Mouse (Mus musculus) CH12.LX (cell line): ENCODE results near the gene Myo1d. TPM values are rescaled to one million over a fixed set of nuclear protein-coding genes. Genes with fewer than 3 reads are reported as not detected.
A peak's percentile ranks its signal among the peaks of the same experiment; 100 is the strongest.

Source experiments
- DNase-seq: peaks from one replicate; pipeline ENCODE4 v3.0.0-alpha.2; 2013; ENCODE audit errors: extremely low read depth
- H3K27ac ChIP-seq: 2 replicates; pipeline ENCODE4 v1.5.1; 2012; ENCODE audit warnings: low read depth, mild to moderate bottlenecking, control low read depth, moderate library complexity; ENCODE audit not compliant: insufficient read depth
- H3K27me3 ChIP-seq: replicated peaks from 2 replicates; pipeline ENCODE3; 2012; ENCODE audit warnings: inconsistent platforms
- H3K36me3 ChIP-seq, 2 experiments: replicated peaks in 1 of 2; 2 replicates each; pipeline versions ENCODE3 to v1.6.1; 2012; ENCODE audit warnings: inconsistent platforms in 1 of 2, low read length in 1 of 2, mild to moderate bottlenecking in 1 of 2, mixed read lengths in 1 of 2, moderate library complexity in 1 of 2; ENCODE audit not compliant: control insufficient read depth in 1 of 2, insufficient read depth in 1 of 2
- H3K4me1 ChIP-seq, 2 experiments: 2 replicates each; pipeline ENCODE4 v1.6.1; 2012; ENCODE audit warnings: inconsistent platforms in 1 of 2, moderate library complexity in 1 of 2; ENCODE audit not compliant: insufficient read depth in 2 of 2, control insufficient read depth in 1 of 2
- H3K4me2 ChIP-seq: 2 replicates; pipeline ENCODE4 v1.6.1; 2012; ENCODE audit warnings: low read depth, mild to moderate bottlenecking, control low read depth; ENCODE audit not compliant: poor library complexity, insufficient read depth, severe bottlenecking
- H3K4me3 ChIP-seq, 3 experiments: fragments of 150-350 bp in 1 of 3; sonication (generic) in 1 of 3; replicated peaks in 1 of 3; 2 replicates each; pipeline versions ENCODE3 to v1.5.1; 2011 to 2012; ENCODE audit warnings: low read depth in 2 of 3, low read length in 2 of 3, mild to moderate bottlenecking in 2 of 3, moderate library complexity in 2 of 3, control low read depth in 1 of 3, improper control_type of control experiment in 1 of 3, inconsistent platforms in 1 of 3, mixed read lengths in 1 of 3; ENCODE audit not compliant: poor library complexity in 1 of 3
- H3K79me2 ChIP-seq: replicated peaks from 2 replicates; pipeline ENCODE4 v1.6.1; 2012; ENCODE audit warnings: mild to moderate bottlenecking, moderate library complexity; ENCODE audit not compliant: control insufficient read depth, poor library complexity, insufficient read depth, severe bottlenecking; ENCODE audit errors: extremely low read depth
- H3K9ac ChIP-seq: 2 replicates; pipeline ENCODE4 v1.6.1; 2012; ENCODE audit warnings: low read depth, mild to moderate bottlenecking, control low read depth, moderate library complexity; ENCODE audit not compliant: insufficient read depth
- H3K9me3 ChIP-seq: replicated peaks from 2 replicates; pipeline ENCODE3; 2012; ENCODE audit warnings: low read length, inconsistent platforms, mixed read lengths
- BHLHE40 ChIP-seq: IDR thresholded peaks from 2 replicates; pipeline ENCODE4 v1.6.1; 2011; ENCODE audit warnings: mild to moderate bottlenecking, low read depth, low read length, improper control_type of control experiment
- CHD1 ChIP-seq: IDR thresholded peaks from 2 replicates; pipeline ENCODE4 v1.6.1; 2012; ENCODE audit warnings: low read depth, low read length, improper control_type of control experiment, inconsistent platforms
- CHD2 ChIP-seq: IDR thresholded peaks from 2 replicates; pipeline ENCODE4 v1.6.1; 2011; ENCODE audit warnings: low read length, improper control_type of control experiment
- CTCF ChIP-seq, 2 experiments: IDR thresholded peaks in 1 of 2; conservative IDR thresholded peaks in 1 of 2; 2 replicates each; pipeline ENCODE4 v1.5.1; 2011 to 2012; ENCODE audit warnings: low read depth in 2 of 2, low read length in 2 of 2, improper control_type of control experiment in 1 of 2, inconsistent platforms in 1 of 2, mild to moderate bottlenecking in 1 of 2, moderate library complexity in 1 of 2
- E2F4 ChIP-seq: IDR thresholded peaks from 2 replicates; pipeline ENCODE4 v1.6.1; 2011; ENCODE audit warnings: low read depth, low read length, improper control_type of control experiment; ENCODE audit not compliant: insufficient replicate concordance
- ELF1 ChIP-seq: IDR thresholded peaks from 2 replicates; pipeline ENCODE4 v1.6.1; 2014; ENCODE audit warnings: low read depth, mild to moderate bottlenecking, inconsistent platforms, low read length, improper control_type of control experiment
- EP300 ChIP-seq: IDR thresholded peaks from 2 replicates; pipeline ENCODE4 v1.6.1; 2011; ENCODE audit warnings: low read length, improper control_type of control experiment
- ETS1 ChIP-seq: conservative IDR thresholded peaks from 2 replicates; pipeline ENCODE4 v1.6.1; 2012; ENCODE audit warnings: low read depth, mild to moderate bottlenecking, inconsistent platforms, low read length, improper control_type of control experiment, moderate library complexity
- GABPA ChIP-seq: IDR thresholded peaks from 2 replicates; pipeline ENCODE4 v1.6.1; 2012; ENCODE audit warnings: low read depth, low read length, improper control_type of control experiment, inconsistent platforms; ENCODE audit not compliant: insufficient replicate concordance
- HCFC1 ChIP-seq: IDR thresholded peaks from 2 replicates; pipeline ENCODE4 v1.6.1; 2012; ENCODE audit warnings: low read depth, mild to moderate bottlenecking, inconsistent platforms, low read length, improper control_type of control experiment
- IRF4 ChIP-seq: IDR thresholded peaks from 2 replicates; pipeline ENCODE4 v1.6.1; 2014; ENCODE audit warnings: low read depth, mild to moderate bottlenecking, inconsistent platforms, low read length, improper control_type of control experiment
- JUN ChIP-seq: IDR thresholded peaks from 2 replicates; pipeline ENCODE4 v1.6.1; 2011; ENCODE audit warnings: low read depth, mild to moderate bottlenecking, low read length, improper control_type of control experiment, moderate library complexity; ENCODE audit not compliant: insufficient read depth
- JUND ChIP-seq: conservative IDR thresholded peaks from 2 replicates; pipeline ENCODE4 v1.6.1; 2011; ENCODE audit warnings: low read depth, low read length, improper control_type of control experiment
- KAT2A ChIP-seq: IDR thresholded peaks from 2 replicates; pipeline ENCODE4 v1.6.1; 2012; ENCODE audit warnings: low read length, improper control_type of control experiment, inconsistent platforms; ENCODE audit not compliant: insufficient replicate concordance
- MAFK ChIP-seq: IDR thresholded peaks from 2 replicates; pipeline ENCODE4 v1.6.1; 2011; ENCODE audit warnings: low read length, improper control_type of control experiment; ENCODE audit not compliant: insufficient replicate concordance
- MAX ChIP-seq: IDR thresholded peaks from 2 replicates; pipeline ENCODE4 v1.6.1; 2011; ENCODE audit warnings: low read length, improper control_type of control experiment
- MAZ ChIP-seq: IDR thresholded peaks from 2 replicates; pipeline ENCODE4 v1.6.1; 2012; ENCODE audit warnings: low read depth, mild to moderate bottlenecking, inconsistent platforms, low read length, improper control_type of control experiment, moderate library complexity
- MEF2A ChIP-seq: IDR thresholded peaks from 2 replicates; pipeline ENCODE4 v1.6.1; 2014; ENCODE audit warnings: low read depth, mild to moderate bottlenecking, inconsistent platforms, low read length, improper control_type of control experiment, borderline replicate concordance
- MXI1 ChIP-seq: IDR thresholded peaks from 2 replicates; pipeline ENCODE4 v1.6.1; 2011; ENCODE audit warnings: mild to moderate bottlenecking, low read depth, low read length, improper control_type of control experiment
- MYC ChIP-seq: IDR thresholded peaks from 2 replicates; pipeline ENCODE4 v1.6.1; 2011; ENCODE audit warnings: low read depth, mild to moderate bottlenecking, improper control_type of control experiment, low read length
- NELFE ChIP-seq: IDR thresholded peaks from 2 replicates; pipeline ENCODE4 v1.6.1; 2011; ENCODE audit warnings: low read depth, low read length, improper control_type of control experiment
- NRF1 ChIP-seq: IDR thresholded peaks from 2 replicates; pipeline ENCODE4 v1.6.1; 2014; ENCODE audit warnings: low read depth, mild to moderate bottlenecking, inconsistent platforms, low read length, improper control_type of control experiment, moderate library complexity
- PAX5 ChIP-seq: IDR thresholded peaks from 2 replicates; pipeline ENCODE4 v1.6.1; 2012; ENCODE audit warnings: low read length, inconsistent platforms, mixed read lengths
- POLR2A ChIP-seq: IDR thresholded peaks from 2 replicates; pipeline ENCODE4 v1.6.1; 2011; ENCODE audit warnings: low read depth, mild to moderate bottlenecking, improper control_type of control experiment, low read length
- POLR2AphosphoS2 ChIP-seq: IDR thresholded peaks from 2 replicates; pipeline ENCODE4 v1.6.1; 2011; ENCODE audit warnings: low read depth, low read length, improper control_type of control experiment
- RAD21 ChIP-seq: IDR thresholded peaks from 2 replicates; pipeline ENCODE4 v1.6.1; 2011; ENCODE audit warnings: low read depth, mild to moderate bottlenecking, low read length, improper control_type of control experiment, moderate library complexity
- RCOR1 ChIP-seq: conservative IDR thresholded peaks from 2 replicates; pipeline ENCODE4 v1.6.1; 2012; ENCODE audit warnings: low read depth, mild to moderate bottlenecking, inconsistent platforms, low read length, improper control_type of control experiment
- SIN3A ChIP-seq: IDR thresholded peaks from 2 replicates; pipeline ENCODE4 v1.6.1; 2012; ENCODE audit warnings: low read length, improper control_type of control experiment, inconsistent platforms
- SMC3 ChIP-seq: IDR thresholded peaks from 2 replicates; pipeline ENCODE4 v1.6.1; 2011; ENCODE audit warnings: low read depth, low read length, improper control_type of control experiment
- TBP ChIP-seq: conservative IDR thresholded peaks from 2 replicates; pipeline ENCODE4 v1.6.1; 2011; ENCODE audit warnings: low read depth, low read length, improper control_type of control experiment
- TCF12 ChIP-seq: IDR thresholded peaks from 2 replicates; pipeline ENCODE4 v1.6.1; 2014; ENCODE audit warnings: low read depth, mild to moderate bottlenecking, inconsistent platforms, low read length, improper control_type of control experiment
- UBTF ChIP-seq: IDR thresholded peaks from 2 replicates; pipeline ENCODE4 v1.6.1; 2012; ENCODE audit warnings: low read depth, mild to moderate bottlenecking, inconsistent platforms, low read length, improper control_type of control experiment, moderate library complexity
- USF1 ChIP-seq: IDR thresholded peaks from 2 replicates; pipeline ENCODE4 v1.6.1; 2014; ENCODE audit warnings: low read depth, mild to moderate bottlenecking, inconsistent platforms, low read length, improper control_type of control experiment
- USF2 ChIP-seq: conservative IDR thresholded peaks from 2 replicates; pipeline ENCODE4 v1.6.1; 2011; ENCODE audit warnings: low read depth, low read length, improper control_type of control experiment
- ZC3H11A ChIP-seq: IDR thresholded peaks from 2 replicates; pipeline ENCODE4 v1.6.1; 2012; ENCODE audit warnings: low read depth, mild to moderate bottlenecking, inconsistent platforms, low read length, improper control_type of control experiment
- ZKSCAN1 ChIP-seq: IDR thresholded peaks from 2 replicates; pipeline ENCODE4 v1.6.1; 2012; ENCODE audit warnings: low read depth, inconsistent platforms, low read length, improper control_type of control experiment, borderline replicate concordance
- ZMIZ1 ChIP-seq: IDR thresholded peaks from 2 replicates; pipeline ENCODE4 v1.6.1; 2012; ENCODE audit warnings: low read depth, mild to moderate bottlenecking, inconsistent platforms, low read length, improper control_type of control experiment
- ZNF384 ChIP-seq: IDR thresholded peaks from 2 replicates; pipeline ENCODE4 v1.6.1; 2012; ENCODE audit warnings: low read depth, low read length, improper control_type of control experiment, inconsistent platforms
- dilution Hi-C: fragments of 300-500 bp; cut with MboI; formaldehyde crosslinking; loops from 2 replicates; pipeline ENCODE4 v1.14.3; 2020; ENCODE audit warnings: low sequenced_read_pairs; ENCODE audit not compliant: extremely low pct_unique_long_range_greater_than_20kb, extremely low pct_ligation_motif_present
- in situ Hi-C: fragments of 300-500 bp; cut with MboI; formaldehyde crosslinking; loops from 3 replicates; pipeline ENCODE4 v1.14.3; 2019; ENCODE audit warnings: low sequenced_read_pairs, low pct_ligation_motif_present, low pct_unique_long_range_greater_than_20kb, mixed read lengths
- polyA plus RNA-seq: library from polyadenylated mRNA; unstranded; fragments of >175 nt; gene quantifications from 2 replicates; pipeline ENCODE4 v1.2.1, GENCODE M21; 2012; ENCODE audit warnings: low read depth; ENCODE audit not compliant: insufficient read length
- total RNA-seq, 2 experiments: library from RNA; depleted of rRNA; stranded (reverse); fragments of 300-350 nt in 1 of 2; fragments of >200 nt in 1 of 2; gene quantifications; 2 replicates each; pipeline ENCODE4 v1.2.3; 2012 to 2014

The Myo1d gene
- total and polyA plus RNA-seq, 3 experiments: 2.2 to 5.6 (median 2.9) TPM

DNA sequence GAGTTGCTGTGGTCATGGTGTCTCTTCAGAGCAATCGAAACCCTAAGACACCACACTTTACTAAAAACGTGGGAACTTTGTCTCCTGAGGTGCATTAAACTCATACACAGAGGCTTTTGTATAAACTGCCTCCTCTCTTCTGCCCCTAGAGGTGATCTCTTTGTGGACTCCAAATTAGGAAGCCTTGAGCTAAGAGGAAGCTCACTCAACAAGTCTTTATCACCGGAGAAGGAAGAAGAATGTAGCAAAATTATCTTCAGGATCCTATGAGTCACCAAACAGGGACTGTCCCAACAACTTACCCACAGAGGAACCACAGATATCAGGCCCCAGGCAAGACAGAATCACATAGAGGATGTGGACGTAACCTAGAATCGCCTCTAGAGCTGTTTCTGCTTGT is 5.8 kb upstream of the Myo1d start:
- peak overlapping the region; percentile 90 for H3K4me2 ChIP-seq
- no peaks in the 10 kb centered on the region for H3K27me3 ChIP-seq
- peak overlapping the region; percentile 9; the same call in 1 of the 2 replicates for H3K9ac ChIP-seq
- DNase-seq: peak; percentile 96
- H3K36me3 ChIP-seq: no peaks in the 10 kb centered on the region
- no peaks in the 10 kb centered on the region for H3K79me2 ChIP-seq
- peaks cover 16 to 46% of the 10 kb centered on the region in 2 experiments for H3K4me1 ChIP-seq
- dilution Hi-C loops: no loop called here
- H3K4me3 ChIP-seq: no peak overlapping the region
- no peaks in the 10 kb centered on the region for H3K9me3 ChIP-seq
- H3K27ac ChIP-seq: no peak overlapping the region
- TF ChIP-seq GABPA (no peak), KAT2A (no peak), EP300 (peak; percentile 89), CHD1 (no peak; the same call in 1 of the 2 replicates), NELFE (0 out of 2 replicates have a peak, but pooled peaks have one; percentile 44), ZMIZ1 (peak; percentile 53), MEF2A (peak; percentile 82), CTCF (conservative IDR thresholded peaks at IDR 0.05 in 1 of 2, IDR thresholded peaks at IDR 0.05 in 1 of 2; ENCODE audit: low read depth in 2 of 2, low read length in 2 of 2) (peak; percentile 59 to 66; a peak in 3 of 4 replicates), HCFC1 (peak; percentile 38; the same call in 1 of the 2 replicates), SMC3 (no peak; the same call in 1 of the 2 replicates), UBTF (no peak), MXI1 (peak; percentile 28; the same call in 1 of the 2 replicates), MAFK (peak; percentile 57; the same call in 1 of the 2 replicates), POLR2A (no peak; the same call in 1 of the 2 replicates), RCOR1 (peak; percentile 87), CHD2 (peak; percentile 59), RAD21 (peak; percentile 29), TCF12 (0 out of 2 replicates have a peak, but pooled peaks have one; percentile 31), MAX (peak; percentile 69), JUND (peak; percentile 84), E2F4 (no peak; the same call in 1 of the 2 replicates), BHLHE40 (peak; percentile 56), JUN (peak; percentile 80), ZC3H11A (no peak), POLR2AphosphoS2 (no peak), ELF1 (peak; percentile 73), ETS1 (peak; percentile 76), MYC (peak; percentile 45; the same call in 1 of the 2 replicates), ZKSCAN1 (no peak), IRF4 (peak; percentile 63), MAZ (peak; percentile 59; the same call in 1 of the 2 replicates), TBP (no peak; the same call in 1 of the 2 replicates), SIN3A (peak; percentile 72; the same call in 1 of the 2 replicates), PAX5 (no peak), NRF1 (no peak), USF2 (0 out of 2 replicates have a peak, but pooled peaks have one; percentile 20), USF1 (no peak), ZNF384 (peak; percentile 7; the same call in 1 of the 2 replicates)
- TF ChIP-seq, all 38 proteins: peak for 24
- in situ Hi-C loops: loop anchor here (10.0 kb wide), 1 partner anchor 91 kb away; no protein-coding TSS in a partner anchor
